Mouse (Mus musculus): ENCODE data around the gene Ttc39b. TPM values are rescaled to one million over a fixed set of nuclear protein-coding genes. Genes with fewer than 3 reads are reported as not detected.
A peak's percentile ranks its signal among the peaks of the same experiment; 100 is the strongest.

Gene Ttc39b
- total RNA-seq, 2 experiments from 2014 or later, result 14.1 to 15.9 TPM

GRCm38 (mm10) chr4:83283973-83284767 lies 39.9 kb downstream of the Ttc39b start:
- intact Hi-C loops (cut with DNase I), result no loop called here
- no peak for DNase-seq (ENCODE audit: low spot score)

- intact Hi-C loops (cut with DNase I), result no loop called here
- no peak for DNase-seq (ENCODE audit: low spot score)
These were observed 41.6 kb downstream of the Ttc39b start for GRCm38 (mm10) chr4:83282424-83282823.

- no peak for DNase-seq (ENCODE audit: low spot score)
- intact Hi-C loops (cut with DNase I), result no loop called here
These were observed 44.8 kb downstream of the Ttc39b start for GRCm38 (mm10) chr4:83279236-83279635.

- no peak for DNase-seq (ENCODE audit: low spot score)
- intact Hi-C loops (cut with DNase I), result no loop called here
These were observed 49.8 kb downstream of the Ttc39b start for GRCm38 (mm10) chr4:83274241-83274640.

- no peak for DNase-seq (ENCODE audit: low spot score)
- intact Hi-C loops (cut with DNase I), result no loop called here
These were observed 50.4 kb downstream of the Ttc39b start for GRCm38 (mm10) chr4:83273616-83274050.

GRCm38 (mm10) chr4:83272917-83273615 lies 51.0 kb downstream of the Ttc39b start:
- intact Hi-C loops (cut with DNase I), result no loop called here
- no peak for DNase-seq (ENCODE audit: low spot score)

- DNase-seq (ENCODE audit: low spot score), result no peak
- intact Hi-C loops (cut with DNase I), result no loop called here
These were observed 53.6 kb downstream of the Ttc39b start for GRCm38 (mm10) chr4:83270481-83270880.

- no peak for DNase-seq (ENCODE audit: low spot score)
- intact Hi-C loops (cut with DNase I), result no loop called here
These were observed 54.4 kb downstream of the Ttc39b start for GRCm38 (mm10) chr4:83269614-83270013.

- no peak for DNase-seq (ENCODE audit: low spot score)
- intact Hi-C loops (cut with DNase I), result no loop called here
These were observed 57.9 kb downstream of the Ttc39b start for GRCm38 (mm10) chr4:83265926-83266692.

- intact Hi-C loops (cut with DNase I), result loop anchor here (5.0 kb wide), 1 partner anchor 307 kb away; no protein-coding TSS in a partner anchor
- no peak for DNase-seq (ENCODE audit: low spot score)
These were observed 59.2 kb downstream of the Ttc39b start for GRCm38 (mm10) chr4:83264832-83265231.

- no peak for DNase-seq (ENCODE audit: low spot score)
- intact Hi-C loops (cut with DNase I), result loop anchor here (1.0 to 5.0 kb wide), 3 partner anchors 41 to 310 kb away; no protein-coding TSS in a partner anchor
These were observed 62.1 kb downstream of the Ttc39b start for GRCm38 (mm10) chr4:83261998-83262397.

GRCm38 (mm10) chr4:83259690-83260089 lies 64.4 kb downstream of the Ttc39b start:
- DNase-seq (ENCODE audit: low spot score), result no peak
- intact Hi-C loops (cut with DNase I), result loop anchor here (5.0 kb wide), 1 partner anchor 313 kb away; no protein-coding TSS in a partner anchor

- no peak for DNase-seq (ENCODE audit: low spot score)
- intact Hi-C loops (cut with DNase I), result no loop called here
These were observed 65.8 kb downstream of the Ttc39b start for GRCm38 (mm10) chr4:83258273-83258672.

GRCm38 (mm10) chr4:83257279-83258260 lies 66.5 kb downstream of the Ttc39b start:
- no peak for DNase-seq (ENCODE audit: low spot score)

GRCm38 (mm10) chr4:83256779-83257178 lies 67.3 kb downstream of the Ttc39b start:
- intact Hi-C loops (cut with DNase I), result no loop called here
- peak; percentile 27 for DNase-seq (ENCODE audit: low spot score)

More at GRCm38 (mm10) chr4:83257279-83258260, 66.5 kb downstream of the Ttc39b start:
- intact Hi-C loops (cut with DNase I), result no loop called here

GRCm38 (mm10) chr4:83254941-83255340 lies 69.1 kb downstream of the Ttc39b start:
- intact Hi-C loops (cut with DNase I), result no loop called here
- no peak for DNase-seq (ENCODE audit: low spot score)

- intact Hi-C loops (cut with DNase I), result no loop called here
- no peak for DNase-seq (ENCODE audit: low spot score)
These were observed 70.4 kb downstream of the Ttc39b start for GRCm38 (mm10) chr4:83253679-83254078.

GRCm38 (mm10) chr4:83243706-83244105 lies 80.3 kb downstream of the Ttc39b start:
- DNase-seq (ENCODE audit: low spot score), result no peak
- intact Hi-C loops (cut with DNase I), result no loop called here

GRCm38 (mm10) chr4:83241630-83242029 lies 82.4 kb downstream of the Ttc39b start:
- no peak for DNase-seq (ENCODE audit: low spot score)
- intact Hi-C loops (cut with DNase I), result no loop called here

All from heart, postnatal 25 days (tissue).